Mouse (Mus musculus): ENCODE data around the gene Il2rg.

The Il2rg gene

DNA sequence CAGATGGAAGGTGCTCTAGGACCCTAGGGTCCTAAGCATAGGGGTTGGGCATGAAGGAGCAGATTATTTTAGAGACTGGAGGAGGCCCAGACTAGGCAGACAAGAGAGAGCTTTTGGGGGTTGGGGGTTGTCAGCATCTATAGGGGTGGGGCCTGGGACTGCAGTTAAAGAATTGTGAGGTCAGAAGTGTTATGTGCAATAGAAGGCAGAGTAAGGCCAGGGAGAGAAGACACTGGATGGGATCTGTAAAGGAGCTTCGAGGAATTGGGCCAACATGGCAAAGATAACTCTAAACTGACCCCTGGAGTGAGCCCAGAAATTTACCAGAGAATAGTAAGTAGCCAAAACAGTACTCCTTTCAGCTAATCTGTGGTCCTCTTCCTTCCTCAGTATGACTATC, 4.2 kb downstream of the Il2rg start, which contains the start of gene Gm614:
Gm614 (minus strand) TSS at position 101 of the 400 bp plus-strand sequence.
- no peak for DNase-seq (ENCODE audit: low read depth in 2 of 2, low spot score in 2 of 2)

DNA sequence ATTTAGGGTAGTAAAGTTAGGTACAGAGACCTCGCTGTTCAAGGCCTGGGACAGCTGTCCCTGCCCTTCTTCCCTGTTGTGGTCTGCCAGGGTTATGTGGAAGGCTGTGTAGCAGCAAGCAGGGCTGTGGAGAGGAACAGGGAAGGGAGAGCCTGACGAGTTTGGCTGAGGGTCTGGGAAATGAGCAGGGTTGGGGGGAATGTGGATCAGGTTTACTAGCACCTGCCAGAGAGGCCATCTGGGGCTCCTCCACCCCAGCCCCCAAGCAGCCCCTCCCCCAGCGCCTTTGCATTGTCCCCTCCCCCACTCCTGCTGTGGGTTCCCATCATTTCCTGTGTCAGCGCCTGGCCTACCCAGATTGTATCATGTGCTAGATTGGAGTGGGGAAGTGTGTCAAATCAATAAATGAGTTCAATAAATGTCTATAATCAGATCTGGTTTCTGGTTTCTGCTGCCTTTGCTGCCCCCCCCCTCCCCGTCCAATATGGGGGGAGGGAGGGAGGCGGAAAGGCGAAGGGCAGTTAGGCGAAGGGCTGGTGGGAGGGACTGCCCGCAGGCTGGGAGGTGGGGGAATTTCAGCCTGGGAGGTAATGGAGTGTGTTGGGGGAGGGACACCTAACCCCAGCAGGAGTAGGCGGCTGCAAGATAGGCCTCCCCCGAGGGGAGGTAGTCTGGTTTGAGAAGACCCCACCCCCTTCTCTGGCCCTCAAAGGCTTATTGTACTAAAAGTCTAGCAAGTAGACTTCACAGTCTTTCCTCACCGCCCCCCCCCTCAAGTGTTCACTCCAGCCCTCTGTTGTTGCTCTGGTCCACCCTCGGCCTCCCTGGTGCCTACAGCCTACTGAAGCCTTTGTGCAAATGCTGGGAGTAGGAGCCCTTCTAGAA, 7.4 kb downstream of the Il2rg start:
- DNase-seq (ENCODE audit: low read depth in 2 of 2, low spot score in 2 of 2) = no peak

DNA sequence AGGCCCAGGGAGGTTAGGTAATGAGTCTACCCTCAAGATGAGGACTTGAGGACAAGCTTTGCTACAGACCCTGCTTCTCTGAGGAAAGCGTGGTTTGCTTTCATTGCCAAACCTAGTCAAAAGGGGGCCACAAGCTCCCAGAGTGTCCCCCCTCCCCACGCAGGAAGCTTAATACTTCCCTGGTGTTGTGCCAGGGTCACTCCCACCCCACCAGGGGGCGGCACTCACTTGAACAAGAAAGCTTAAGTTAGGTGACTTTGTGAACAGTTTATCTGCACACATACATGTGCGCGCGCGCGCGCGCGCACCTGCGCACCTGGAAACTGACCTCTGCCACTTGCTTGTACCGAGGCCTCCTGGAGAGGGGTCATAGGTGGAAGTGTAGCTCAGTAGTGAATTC, 11.5 kb downstream of the Il2rg start:
- DNase-seq (ENCODE audit: low read depth in 2 of 2, low spot score in 2 of 2) = peak; percentile 40 to 55

GRCm38 (mm10) chrX:101254740-101255139, 13.3 kb downstream of the Il2rg start:
- DNase-seq (ENCODE audit: low read depth in 2 of 2, low spot score in 2 of 2) = no peak

DNA sequence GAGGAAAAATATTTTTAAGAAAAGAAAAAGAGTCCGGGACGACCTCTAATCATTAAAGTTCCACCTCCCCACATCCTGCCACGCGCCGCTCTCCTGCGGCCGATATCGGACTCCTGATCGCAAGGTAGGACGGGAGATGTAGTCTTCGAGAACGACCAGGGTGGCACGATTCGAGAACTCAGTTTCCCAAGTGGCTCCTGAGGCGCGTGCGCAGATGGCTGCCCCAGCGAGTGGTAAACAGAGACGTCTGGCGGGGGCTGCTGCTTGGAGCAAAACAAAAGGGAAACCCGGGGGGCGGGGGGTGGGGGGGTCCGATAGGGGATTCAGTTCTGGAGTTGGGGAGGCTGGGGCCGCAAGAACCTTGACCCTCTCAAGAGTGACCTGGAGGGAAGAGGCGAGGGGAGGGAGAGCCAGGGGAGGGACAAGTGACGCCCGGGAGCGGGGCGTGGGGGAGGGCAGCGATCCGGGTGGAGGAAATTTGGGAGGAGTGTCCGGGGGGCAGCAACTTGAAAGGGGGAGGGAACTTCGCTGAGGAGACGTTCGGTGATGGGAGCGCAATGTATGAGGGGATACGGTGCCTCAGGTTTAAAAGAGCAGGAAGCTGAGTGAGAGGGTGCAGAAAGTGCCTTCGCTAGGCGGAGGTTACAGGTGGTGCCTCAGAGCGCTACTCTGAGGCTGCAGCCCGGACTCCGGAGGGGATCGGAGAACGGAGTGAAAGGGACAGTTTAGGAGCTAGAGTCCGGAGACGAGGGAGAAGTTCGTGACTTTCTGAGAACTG, 13.9 kb downstream of the Il2rg start, which contains the start of gene Foxo4:
Foxo4 (plus strand) TSS at position 577 of the 778 bp plus-strand sequence.
- peak; percentile 76 to 80 for DNase-seq (ENCODE audit: low read depth in 2 of 2, low spot score in 2 of 2)

GRCm38 (mm10) chrX:101245011-101245410, 23.0 kb downstream of the Il2rg start:
- no peak for DNase-seq (ENCODE audit: low read depth in 2 of 2, low spot score in 2 of 2)

- no peak for DNase-seq (ENCODE audit: low read depth in 2 of 2, low spot score in 2 of 2)
Measured at GRCm38 (mm10) chrX:101222796-101223162, 45.3 kb downstream of the Il2rg start.

GRCm38 (mm10) chrX:101221834-101222795, 45.9 kb downstream of the Il2rg start, which contains the start of gene Snx12:
Snx12 (minus strand) TSS chrX:101222563.
- DNase-seq (ENCODE audit: low read depth in 2 of 2, low spot score in 2 of 2) = peak; percentile 75 to 84
